Mouse (Mus musculus) lung, postnatal 0 days (tissue): Measurements from ENCODE around the gene Aff1. TPM values are rescaled to one million over a fixed set of nuclear protein-coding genes. Genes with fewer than 3 reads are reported as not detected.

Experiments
- ATAC-seq: fragments of 200-750 bp; cut with Nextera tagmentation; 2 replicates; pipeline ENCODE4 v1.8.0; 2017; ENCODE audit warnings: moderate library complexity
- DNase-seq: peaks from one replicate; pipeline ENCODE4 v3.0.0-alpha.2; 2016; ENCODE audit warnings: low spot score
- H3K27ac ChIP-seq: fragments of 300-500 bp; sonication (generic); 2 replicates; pipeline ENCODE4 v1.5.1; 2014; ENCODE audit warnings: antibody characterized with exemption, mild to moderate bottlenecking, low read length, mixed read lengths
- H3K27me3 ChIP-seq: fragments of 300-500 bp; sonication (generic); replicated peaks from 2 replicates; pipeline ENCODE4 v1.6.1; 2014; ENCODE audit warnings: low read length, mixed read lengths; ENCODE audit not compliant: insufficient read depth
- H3K36me3 ChIP-seq: fragments of 300-500 bp; sonication (generic); 2 replicates; pipeline ENCODE4 v1.6.1; 2014; ENCODE audit warnings: low read length, mixed read lengths; ENCODE audit not compliant: insufficient read depth
- H3K4me1 ChIP-seq: fragments of 300-500 bp; sonication (generic); 2 replicates; pipeline ENCODE4 v1.6.1; 2014; ENCODE audit warnings: antibody characterized with exemption, low read depth, low read length, mixed read lengths; ENCODE audit not compliant: insufficient read depth
- H3K4me2 ChIP-seq: fragments of 300-500 bp; sonication (generic); replicated peaks from 2 replicates; pipeline ENCODE4 v1.6.1; 2014; ENCODE audit warnings: low read depth, mild to moderate bottlenecking, low read length, moderate library complexity, mixed read lengths
- H3K4me3 ChIP-seq: fragments of 300-500 bp; sonication (generic); 2 replicates; pipeline ENCODE4 v1.5.1; 2014; ENCODE audit warnings: low read depth, low read length
- H3K9ac ChIP-seq: fragments of 300-500 bp; sonication (generic); replicated peaks from 2 replicates; pipeline ENCODE4 v1.6.1; 2014; ENCODE audit warnings: low read depth, mild to moderate bottlenecking
- H3K9me3 ChIP-seq: fragments of 300-500 bp; sonication (generic); 2 replicates; pipeline ENCODE4 v1.6.1; 2016; ENCODE audit warnings: low read length, mixed read lengths
- CTCF ChIP-seq: IDR thresholded peaks from 2 replicates; pipeline ENCODE4 v1.5.1; 2016; ENCODE audit warnings: antibody characterized with exemption, mild to moderate bottlenecking
- EP300 ChIP-seq: IDR thresholded peaks from 2 replicates; pipeline ENCODE4 v1.6.1; 2016; ENCODE audit warnings: antibody characterized with exemption, mild to moderate bottlenecking, control low read depth
- WGBS: fragments of 180-500 bp; shearing (Covaris S2); extraction: QIAGEN DNeasy Blood & Tissue Kit; methylation state at CpG from one replicate; pipeline ENCODE4 v1.1.7; 2014; 5-methylcytosine and 5-hydroxymethylcytosine counted together
- polyA plus RNA-seq: library from polyadenylated mRNA; unstranded; fragments of >200 nt; fragmentation: Nextera tagmentation; extraction: Ambion mirVana; gene quantifications from 2 replicates; pipeline ENCODE4 v1.2.1, GENCODE M21; 2015

The Aff1 gene
- polyA plus RNA-seq, 1 experiment from 2014 or later, result 9.4 TPM

DNA sequence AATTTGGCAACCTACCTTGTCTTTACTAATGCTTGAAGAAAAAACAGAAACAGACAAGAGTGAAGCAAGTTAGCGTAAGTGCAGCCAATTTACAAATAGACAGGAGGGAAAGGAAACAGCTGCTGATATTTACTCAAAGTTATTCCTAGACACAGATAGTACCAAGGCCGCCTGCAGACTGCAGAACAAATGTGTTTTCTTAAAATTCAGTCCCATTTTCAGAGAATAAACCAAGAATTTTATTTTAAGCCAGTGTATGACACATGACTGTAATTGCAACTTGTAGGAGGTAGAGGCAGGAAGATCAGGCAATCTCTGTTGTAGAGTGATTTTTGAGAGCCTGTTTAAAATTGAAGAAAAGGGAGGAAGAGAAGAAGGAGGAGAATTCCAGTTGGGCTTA lies 19.7 kb downstream of the Aff1 start:
- Histone ChIP-seq H3K4me3 (no peak overlapping the region), H3K27ac (no peak overlapping the region), H3K4me2 (no peak overlapping the region), H3K9me3 (no peaks in the 10 kb centered on the region), H3K27me3 (no peaks in the 10 kb centered on the region), H3K36me3 (no peaks in the 10 kb centered on the region), H3K4me1 (no peaks in the 10 kb centered on the region; the same call in 1 of the 2 replicates), H3K9ac (no peak overlapping the region)
- DNase-seq (no peak), ATAC-seq (no peak)
- TF ChIP-seq CTCF, result no peak
- TF ChIP-seq EP300, result no peak
- 33% methylated on average over 2 of the region's 2 CpGs for WGBS

DNA sequence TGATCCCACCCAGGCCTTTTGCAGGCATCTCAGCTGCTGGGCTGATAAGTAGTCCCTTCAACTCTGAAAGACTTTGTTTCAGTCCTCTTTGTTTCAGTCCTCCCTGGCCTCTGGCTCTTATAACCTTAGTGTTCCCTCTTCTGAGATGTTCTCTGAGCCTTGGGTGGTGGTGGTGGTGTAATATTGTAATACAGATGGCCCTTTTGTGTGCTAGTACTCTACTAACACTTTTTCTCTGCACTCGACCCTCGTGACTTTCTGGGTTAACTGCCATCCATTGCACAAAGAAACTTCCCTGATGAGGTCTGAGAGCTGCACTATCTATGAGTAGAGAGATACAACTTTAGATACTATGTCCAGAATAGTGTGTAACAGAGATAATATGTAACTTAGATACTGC lies 21.2 kb downstream of the Aff1 start:
- H3K4me1 ChIP-seq, result no peaks in the 10 kb centered on the region; the same call in 1 of the 2 replicates
- H3K36me3 ChIP-seq, result no peaks in the 10 kb centered on the region
- no peak overlapping the region for H3K27ac ChIP-seq
- ATAC-seq, result no peak
- H3K9me3 ChIP-seq, result no peaks in the 10 kb centered on the region
- no peaks in the 10 kb centered on the region for H3K27me3 ChIP-seq
- TF ChIP-seq CTCF, result no peak
- TF ChIP-seq EP300, result no peak
- no peak overlapping the region for H3K4me2 ChIP-seq
- 57% methylated on average over 2 of the region's 2 CpGs for WGBS
- no peak overlapping the region for H3K9ac ChIP-seq
- no peak for DNase-seq
- no peak overlapping the region for H3K4me3 ChIP-seq

- no peak overlapping the region for H3K27ac ChIP-seq
- no peaks in the 10 kb centered on the region for H3K9me3 ChIP-seq
- H3K9ac ChIP-seq, result no peak overlapping the region
- TF ChIP-seq CTCF (no peak), EP300 (no peak)
- WGBS, result 75% methylated on average over 6 of the region's 6 CpGs
- H3K27me3 ChIP-seq, result no peaks in the 10 kb centered on the region
- no peak overlapping the region for H3K4me3 ChIP-seq
- DNase-seq, result no peak
- no peaks in the 10 kb centered on the region for H3K36me3 ChIP-seq
- H3K4me1 ChIP-seq, result no peaks in the 10 kb centered on the region; the same call in 1 of the 2 replicates
- ATAC-seq, result no peak
- H3K4me2 ChIP-seq, result no peak overlapping the region
Observed at GRCm38 (mm10) chr5:103714943-103715342, 22.8 kb downstream of the Aff1 start.

GRCm38 (mm10) chr5:103716824-103717342 lies 24.7 kb downstream of the Aff1 start:
- Histone ChIP-seq H3K36me3 (no peaks in the 10 kb centered on the region), H3K27ac (peak overlapping the region; percentile 32; the same call in 1 of the 2 replicates), H3K4me2 (no peak overlapping the region), H3K9me3 (no peaks in the 10 kb centered on the region), H3K27me3 (no peaks in the 10 kb centered on the region), H3K4me1 (peaks cover 3% of the 10 kb centered on the region; the same call in 1 of the 2 replicates), H3K4me3 (no peak overlapping the region), H3K9ac (no peak overlapping the region)
- TF ChIP-seq EP300, result peak; percentile 76
- TF ChIP-seq CTCF, result no peak
- WGBS, result 55% methylated on average over 5 of the region's 5 CpGs
- DNase-seq, result peak; percentile 64
- peak; percentile 77 for ATAC-seq

GRCm38 (mm10) chr5:103719131-103719530 lies 27.0 kb downstream of the Aff1 start:
- H3K36me3 ChIP-seq, result no peaks in the 10 kb centered on the region
- H3K27me3 ChIP-seq, result no peaks in the 10 kb centered on the region
- no peaks in the 10 kb centered on the region for H3K9me3 ChIP-seq
- no peak overlapping the region for H3K4me3 ChIP-seq
- no peak for ATAC-seq
- H3K4me1 ChIP-seq, result peaks cover 3% of the 10 kb centered on the region; the same call in 1 of the 2 replicates
- no peak overlapping the region for H3K27ac ChIP-seq
- H3K4me2 ChIP-seq, result no peak overlapping the region
- DNase-seq, result no peak
- H3K9ac ChIP-seq, result no peak overlapping the region
- 32% methylated on average over 6 of the region's 6 CpGs for WGBS
- TF ChIP-seq CTCF, result no peak
- TF ChIP-seq EP300, result no peak

DNA sequence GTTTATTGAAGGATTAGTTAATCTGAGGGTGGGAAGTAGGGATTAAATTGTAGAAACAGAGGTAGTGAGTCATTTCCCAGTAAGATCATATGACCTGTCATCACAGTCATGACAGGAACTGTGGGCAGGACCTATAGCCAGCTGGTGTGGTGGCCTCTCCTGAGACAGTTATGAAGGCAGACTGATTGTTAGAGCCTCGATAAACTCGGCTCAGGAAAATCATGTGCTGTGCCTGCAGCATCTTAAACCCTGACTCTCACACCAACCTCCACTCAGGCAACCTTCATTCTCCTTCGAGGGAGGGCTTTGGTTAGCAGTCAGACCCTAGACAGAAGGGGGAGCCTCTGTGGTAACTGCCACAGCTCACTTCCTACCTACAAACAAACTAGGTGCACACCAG lies 27.7 kb downstream of the Aff1 start:
- Histone ChIP-seq H3K36me3 (no peaks in the 10 kb centered on the region), H3K4me3 (no peak overlapping the region), H3K27me3 (no peaks in the 10 kb centered on the region), H3K27ac (no peak overlapping the region), H3K9ac (no peak overlapping the region), H3K4me1 (peaks cover 3% of the 10 kb centered on the region; the same call in 1 of the 2 replicates), H3K4me2 (no peak overlapping the region), H3K9me3 (no peaks in the 10 kb centered on the region)
- DNase-seq (no peak), ATAC-seq (no peak)
- WGBS, result 59% methylated on average over 3 of the region's 3 CpGs
- TF ChIP-seq EP300, result no peak
- TF ChIP-seq CTCF, result no peak
